Comparison of ENCODE assay signal across 14 mouse cellular contexts in the genomic region with DNA sequence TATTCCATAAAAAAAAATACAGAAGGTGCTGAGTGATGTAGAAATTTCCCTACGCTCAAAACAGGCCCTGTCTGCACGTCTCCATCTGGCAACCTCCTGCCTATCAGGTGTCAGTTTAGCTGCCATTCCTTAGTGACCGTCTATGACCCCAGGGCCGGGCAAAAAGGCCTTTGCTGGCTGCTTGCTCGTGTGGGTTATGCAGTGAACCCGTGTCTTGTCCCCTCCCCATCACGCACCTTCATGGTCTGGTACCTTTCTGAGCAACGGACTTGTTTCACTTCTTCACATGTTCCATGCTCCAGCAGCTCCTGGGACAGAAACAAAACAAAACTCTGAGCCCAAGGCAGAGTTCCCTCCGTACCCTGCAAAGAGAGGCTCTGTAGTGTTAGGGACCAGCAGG. TPM values are rescaled to one million over a fixed set of nuclear protein-coding genes. Genes with fewer than 3 reads are reported as not detected.
"Had no signal": no experiment of that assay in that cellular context is flagged by ENCODE, and none has a peak within 500 bp of the region (broad histone marks: within the 10 kb centered on the region; RNA-seq: fewer than 3 reads in every experiment).

No protein-coding gene starts in this region.

- H3K4me2 ChIP-seq: liver, embryonic 12.5 days; neural tube, embryonic 12.5 days; stomach, embryonic 15.5 days had no signal

- H3K27me3 ChIP-seq: liver, embryonic 12.5 days; neural tube, embryonic 12.5 days; stomach, embryonic 15.5 days had no signal

- DNase-seq: kidney, adult 11 months; kidney, postnatal 14 days; lung, postnatal 36 days; midbrain, embryonic 14.5 days; spleen, adult 18-20 months; thymus, adult 2 months; thymus, postnatal 25 days had no signal

- H3K4me1 ChIP-seq: stomach, embryonic 15.5 days had no signal

- ATAC-seq: liver, embryonic 12.5 days had no signal

- H3K27ac ChIP-seq: left cerebral cortex, adult 2 months; limb, embryonic 10.5 days; liver, embryonic 12.5 days; neural tube, embryonic 12.5 days; stomach, embryonic 15.5 days had no signal

- H3K9ac ChIP-seq: liver, embryonic 12.5 days; neural tube, embryonic 12.5 days; stomach, embryonic 15.5 days had no signal

- H3K4me3 ChIP-seq: left cerebral cortex, adult 2 months; limb, embryonic 10.5 days; liver, embryonic 12.5 days; neural tube, embryonic 12.5 days; stomach, embryonic 15.5 days had no signal

- H3K9me3 ChIP-seq: limb, embryonic 10.5 days; liver, embryonic 12.5 days; neural tube, embryonic 12.5 days; stomach, embryonic 15.5 days had no signal

RNA-seq across cellular contexts. Expression of gene Aebp1, which starts 27.2 kb away (rescaled TPM):
- total RNA-seq: megakaryocyte progenitor cell, adult 5-6 weeks; neutrophil, adult 5-6 weeks had no signal

RNA-seq across cellular contexts. Expression of gene Pgam2, which starts 31.0 kb away (rescaled TPM):
- total RNA-seq: megakaryocyte progenitor cell, adult 5-6 weeks had no signal
